Mouse (Mus musculus) heart, postnatal 10 days (tissue): ENCODE results near the gene Lgalsl. TPM values are rescaled to one million over a fixed set of nuclear protein-coding genes. Genes with fewer than 3 reads are reported as not detected.
A peak's percentile ranks its signal among the peaks of the same experiment; 100 is the strongest.

Experiments
- DNase-seq, 2 experiments: peaks; one replicate each; pipeline ENCODE4 v3.0.0; 2021
- intact Hi-C: fragments of 180-260 bp; cut with DNase I; formaldehyde crosslinking; loops from one replicate; pipeline ENCODE4 v1.15.1; 2025
- total RNA-seq, 2 experiments: library from RNA; stranded (reverse); gene quantifications; 2 replicates each; pipeline ENCODE4 v1.2.3; 2021

The Lgalsl gene
- total RNA-seq, 2 experiments from 2014 or later: 40.3 to 43.1 TPM

GRCm38 (mm10) chr11:20829993-20830685 lies 717 bp downstream of the Lgalsl start:
- no peak for DNase-seq
- intact Hi-C loops: loop anchor here (2.0 to 5.0 kb wide), 3 partner anchors 29 to 67 kb away; no protein-coding TSS in a partner anchor

- no peak for DNase-seq
Measured at GRCm38 (mm10) chr11:20829056-20829686, 1.7 kb downstream of the Lgalsl start.

GRCm38 (mm10) chr11:20823961-20824360 lies 6.9 kb downstream of the Lgalsl start:
- intact Hi-C loops: no loop called here
- no peak for DNase-seq

More at GRCm38 (mm10) chr11:20829056-20829686, 1.7 kb downstream of the Lgalsl start:
- intact Hi-C loops: no loop called here

GRCm38 (mm10) chr11:20823301-20823700 lies 7.6 kb downstream of the Lgalsl start:
- DNase-seq: no peak
- intact Hi-C loops: no loop called here

GRCm38 (mm10) chr11:20821351-20821750 lies 9.5 kb downstream of the Lgalsl start:
- intact Hi-C loops: no loop called here
- DNase-seq: no peak

- no peak for DNase-seq
- intact Hi-C loops: no loop called here
Measured at GRCm38 (mm10) chr11:20813901-20814523, 16.8 kb downstream of the Lgalsl start.

- intact Hi-C loops: no loop called here
- DNase-seq: no peak
Measured at GRCm38 (mm10) chr11:20812153-20812887, 18.5 kb downstream of the Lgalsl start.

- intact Hi-C loops: no loop called here
- DNase-seq: no peak
Measured at GRCm38 (mm10) chr11:20806659-20807058, 24.2 kb downstream of the Lgalsl start.

GRCm38 (mm10) chr11:20805604-20806249 lies 25.1 kb downstream of the Lgalsl start:
- no peak for DNase-seq
- intact Hi-C loops: no loop called here

- intact Hi-C loops: no loop called here
- no peak for DNase-seq
Measured at GRCm38 (mm10) chr11:20804416-20804815, 26.4 kb downstream of the Lgalsl start.

- no peak for DNase-seq
- intact Hi-C loops: no loop called here
Measured at GRCm38 (mm10) chr11:20800277-20801092, 30.4 kb downstream of the Lgalsl start.

GRCm38 (mm10) chr11:20797841-20798240 lies 33.0 kb downstream of the Lgalsl start:
- DNase-seq: no peak
- intact Hi-C loops: loop anchor here (10.0 kb wide), 1 partner anchor 657 kb away; no protein-coding TSS in a partner anchor

GRCm38 (mm10) chr11:20795466-20795865 lies 35.4 kb downstream of the Lgalsl start:
- no peak for DNase-seq
- intact Hi-C loops: loop anchor here (2.0 to 10.0 kb wide), 2 partner anchors 35 to 659 kb away; partner anchors contain the start of gene Lgalsl

GRCm38 (mm10) chr11:20794913-20795254 lies 36.0 kb downstream of the Lgalsl start:
- intact Hi-C loops: loop anchor here (1.0 to 10.0 kb wide), 6 partner anchors 36 to 660 kb away; partner anchors contain the start of genes Lgalsl and Peli1
- no peak for DNase-seq

- DNase-seq: peak; percentile 86 to 90
- intact Hi-C loops: loop anchor here (1.0 to 10.0 kb wide), 6 partner anchors 36 to 660 kb away; partner anchors contain the start of genes Lgalsl and Peli1
Measured at GRCm38 (mm10) chr11:20794196-20794912, 36.5 kb downstream of the Lgalsl start.

- intact Hi-C loops: loop anchor here (1.0 to 10.0 kb wide), 6 partner anchors 37 to 661 kb away; partner anchors contain the start of genes Lgalsl and Peli1
- DNase-seq: no peak
Measured at GRCm38 (mm10) chr11:20793676-20794075, 37.2 kb downstream of the Lgalsl start.

- no peak for DNase-seq
- intact Hi-C loops: loop anchor here (5.0 to 10.0 kb wide), 2 partner anchors 300 to 662 kb away; partner anchors contain the start of gene Peli1
Measured at GRCm38 (mm10) chr11:20792667-20793066, 38.2 kb downstream of the Lgalsl start.

GRCm38 (mm10) chr11:20791334-20791733 lies 39.5 kb downstream of the Lgalsl start:
- intact Hi-C loops: loop anchor here (5.0 to 10.0 kb wide), 2 partner anchors 301 to 663 kb away; partner anchors contain the start of gene Peli1
- no peak for DNase-seq
